Mouse (Mus musculus) Muller cell, postnatal 12 days (primary cell): ENCODE data around the gene Bap1.

Experiments used
- DNase-seq: peaks from one replicate; pipeline ENCODE4 v3.0.0-alpha.2; 2015; ENCODE audit errors: inconsistent ontology term

Gene Bap1

DNA sequence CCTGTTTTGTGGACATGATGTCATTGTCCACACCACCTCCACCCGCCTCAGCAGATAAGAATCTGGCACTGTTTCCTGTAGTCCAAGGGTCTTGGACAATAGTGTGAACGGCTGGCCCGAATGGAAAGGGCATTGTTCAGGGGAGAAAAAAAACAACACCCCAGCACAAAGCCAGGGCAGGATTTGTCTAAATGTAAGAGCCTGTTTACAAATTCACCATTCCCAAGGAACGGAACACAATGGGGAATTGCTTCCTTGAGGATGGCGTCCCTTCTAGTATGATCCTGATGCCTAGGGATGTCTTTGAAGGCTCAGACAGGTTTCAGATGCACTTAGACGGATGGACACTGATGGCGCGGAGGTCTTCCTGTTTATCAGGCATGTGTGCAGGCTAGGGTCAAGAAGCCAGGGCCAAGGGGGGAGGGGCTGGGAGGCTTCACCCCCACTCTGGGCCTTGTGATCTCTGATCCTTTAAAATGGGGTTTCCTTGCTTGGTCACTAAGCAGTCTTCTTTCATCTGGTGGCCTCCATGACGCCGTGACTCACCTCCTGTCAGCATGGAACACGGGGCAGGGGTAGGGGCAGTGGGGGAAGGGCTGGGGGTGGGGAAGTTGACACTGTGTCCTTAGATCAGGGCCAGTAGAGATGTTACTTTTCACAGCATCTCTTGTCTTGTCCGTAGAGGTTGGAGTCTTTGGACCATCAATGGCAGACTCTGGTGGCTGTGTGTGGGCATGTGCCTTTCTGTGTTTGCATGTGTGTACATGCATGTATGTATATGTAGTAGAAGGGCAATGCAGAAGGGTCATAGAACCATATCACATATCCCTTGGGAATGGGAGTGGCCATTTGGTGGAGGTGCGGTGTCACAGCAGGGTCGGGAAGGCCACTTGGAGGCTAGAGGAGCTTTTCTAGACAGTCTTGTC lies 17.9 kb upstream of the Bap1 start:
- no peak for DNase-seq

DNA sequence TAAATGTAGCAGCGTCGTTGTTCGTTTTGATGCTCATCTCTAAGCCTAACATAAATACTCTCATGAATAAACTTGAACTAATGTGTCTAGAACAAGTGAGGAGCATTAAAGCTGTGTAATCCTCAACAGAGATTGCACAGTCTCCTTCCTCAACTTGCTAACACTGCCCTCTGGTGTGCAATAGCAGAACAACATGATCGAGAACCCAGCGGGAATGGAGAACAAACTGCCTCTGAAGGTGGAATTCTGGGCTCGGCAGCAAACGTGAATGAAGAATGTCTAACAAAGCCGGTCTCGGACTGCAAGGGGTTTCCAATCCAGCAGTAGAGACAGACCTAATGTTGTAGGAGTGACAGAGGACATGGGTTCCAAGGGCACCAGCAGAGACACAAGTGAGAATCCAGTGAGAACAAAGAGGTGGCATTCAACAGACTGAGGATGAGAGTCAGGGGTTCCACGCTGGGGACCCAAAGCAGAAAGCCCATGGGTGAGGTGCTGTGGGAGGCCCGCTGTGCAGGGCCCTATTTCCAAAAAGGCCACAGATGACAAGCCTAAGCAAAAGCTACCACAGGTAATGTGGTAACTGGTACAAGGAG lies 17.2 kb upstream of the Bap1 start:
- DNase-seq: peak; percentile 60

DNA sequence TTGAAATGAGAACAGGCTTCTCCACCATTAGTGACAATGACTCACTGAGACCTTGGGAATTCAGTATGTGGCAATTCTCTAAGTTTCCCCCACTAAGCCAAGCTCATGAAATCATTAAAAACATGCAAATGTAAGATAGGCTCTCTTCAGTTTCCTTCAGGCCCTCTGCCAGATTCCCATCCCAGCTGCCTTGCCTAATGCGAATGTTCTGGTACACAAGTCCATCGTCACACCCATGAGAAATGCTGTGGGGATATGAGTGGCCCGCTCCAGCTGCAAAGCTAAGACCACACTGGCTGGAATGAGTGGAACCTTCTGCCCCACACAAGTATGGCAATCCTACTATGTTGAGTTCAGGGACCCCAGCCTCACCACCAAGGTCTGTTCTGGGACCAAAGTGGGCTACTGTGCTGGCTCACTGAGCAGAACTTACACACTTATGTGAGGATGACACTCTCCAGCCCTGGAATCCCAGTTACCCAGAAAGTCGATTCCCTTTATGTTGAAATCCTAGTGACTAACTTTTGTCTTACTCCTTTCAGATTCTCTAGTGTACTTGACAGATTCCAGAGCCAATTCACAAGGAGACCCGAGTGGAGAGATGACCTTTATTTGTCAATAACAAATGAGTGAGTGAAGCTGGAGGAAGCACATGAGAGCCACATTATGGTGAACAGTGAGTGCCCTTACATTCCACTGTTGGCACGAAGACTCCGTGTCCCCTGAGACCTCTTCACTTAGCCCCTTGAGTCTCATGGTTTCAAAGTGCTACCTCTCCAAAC lies 14.0 kb upstream of the Bap1 start:
- DNase-seq: no peak

DNA sequence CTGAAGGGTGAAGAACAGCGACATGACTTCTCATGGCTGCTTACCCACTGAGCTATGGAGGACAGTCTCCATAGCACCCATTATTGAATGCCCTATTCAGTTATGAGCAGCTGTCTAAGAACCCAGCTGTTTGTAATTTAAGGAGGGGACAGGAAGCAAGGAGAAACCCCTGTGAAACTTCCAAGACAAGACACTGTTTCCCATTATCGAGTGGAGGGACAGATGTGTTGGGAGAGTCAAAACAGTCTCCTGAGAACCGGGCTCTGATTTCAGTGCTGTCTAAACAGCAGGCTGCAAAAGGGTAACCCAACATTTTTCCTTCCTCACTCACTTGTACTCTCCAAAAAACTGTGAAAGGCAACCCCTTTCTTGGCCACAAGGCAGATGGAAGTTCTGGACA lies 10.7 kb upstream of the Bap1 start:
- no peak for DNase-seq

DNA sequence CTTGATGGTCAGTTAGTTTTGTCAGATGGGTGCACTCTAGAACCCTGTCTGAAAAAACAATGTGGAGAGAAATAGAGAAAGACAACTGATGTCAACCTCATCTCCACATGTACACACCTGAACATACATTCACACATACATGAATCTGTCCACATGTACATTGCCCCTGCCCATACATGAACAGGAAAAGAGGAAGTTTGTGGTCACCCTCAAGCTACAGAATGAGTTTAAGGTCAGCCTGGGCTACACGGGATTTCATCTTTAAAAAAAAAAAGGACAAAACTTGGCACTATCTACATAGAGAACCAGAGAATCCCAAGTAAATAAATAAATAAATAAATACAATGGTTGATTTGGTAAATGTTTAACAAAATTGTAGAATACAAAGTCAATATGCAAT lies 6.5 kb upstream of the Bap1 start:
- DNase-seq: no peak

DNA sequence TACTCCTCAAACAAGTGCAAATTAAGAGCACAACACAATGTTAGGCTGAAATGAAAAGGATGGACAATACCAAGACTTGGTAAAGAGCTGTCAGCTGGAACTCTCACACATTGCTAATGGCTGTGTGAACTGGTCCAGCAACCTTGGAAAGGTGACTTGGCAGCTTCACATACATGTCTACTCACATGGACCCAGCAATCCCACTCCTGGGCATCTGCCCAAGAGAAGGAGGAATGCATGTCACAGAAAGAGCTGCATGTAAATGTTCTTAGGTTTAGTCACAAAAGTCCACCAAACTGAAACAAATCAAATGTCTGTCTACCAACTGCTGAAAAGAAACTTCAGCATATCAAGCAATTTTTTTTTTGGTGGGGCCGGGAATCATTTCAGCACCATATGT lies 5.3 kb upstream of the Bap1 start:
- peak; percentile 12 for DNase-seq

DNA sequence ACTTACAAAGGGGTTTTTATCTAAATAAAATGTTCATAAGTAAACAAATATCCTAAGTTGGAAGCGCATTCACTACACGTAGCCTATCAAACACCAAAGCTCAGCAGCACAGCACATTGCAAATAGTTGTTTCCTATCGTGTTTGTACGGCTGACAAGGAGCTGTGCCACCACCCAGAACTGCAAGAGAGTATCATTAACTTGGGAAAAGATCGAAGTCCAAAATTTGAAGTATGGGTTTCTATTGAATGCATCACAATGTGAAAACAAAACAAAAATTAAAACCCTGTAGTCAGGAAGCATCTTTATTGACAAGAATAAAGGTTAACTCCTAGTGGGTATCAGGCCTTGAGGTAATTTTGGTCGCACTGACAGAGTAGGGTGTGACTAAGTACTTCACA lies 2.9 kb upstream of the Bap1 start:
- DNase-seq: no peak

DNA sequence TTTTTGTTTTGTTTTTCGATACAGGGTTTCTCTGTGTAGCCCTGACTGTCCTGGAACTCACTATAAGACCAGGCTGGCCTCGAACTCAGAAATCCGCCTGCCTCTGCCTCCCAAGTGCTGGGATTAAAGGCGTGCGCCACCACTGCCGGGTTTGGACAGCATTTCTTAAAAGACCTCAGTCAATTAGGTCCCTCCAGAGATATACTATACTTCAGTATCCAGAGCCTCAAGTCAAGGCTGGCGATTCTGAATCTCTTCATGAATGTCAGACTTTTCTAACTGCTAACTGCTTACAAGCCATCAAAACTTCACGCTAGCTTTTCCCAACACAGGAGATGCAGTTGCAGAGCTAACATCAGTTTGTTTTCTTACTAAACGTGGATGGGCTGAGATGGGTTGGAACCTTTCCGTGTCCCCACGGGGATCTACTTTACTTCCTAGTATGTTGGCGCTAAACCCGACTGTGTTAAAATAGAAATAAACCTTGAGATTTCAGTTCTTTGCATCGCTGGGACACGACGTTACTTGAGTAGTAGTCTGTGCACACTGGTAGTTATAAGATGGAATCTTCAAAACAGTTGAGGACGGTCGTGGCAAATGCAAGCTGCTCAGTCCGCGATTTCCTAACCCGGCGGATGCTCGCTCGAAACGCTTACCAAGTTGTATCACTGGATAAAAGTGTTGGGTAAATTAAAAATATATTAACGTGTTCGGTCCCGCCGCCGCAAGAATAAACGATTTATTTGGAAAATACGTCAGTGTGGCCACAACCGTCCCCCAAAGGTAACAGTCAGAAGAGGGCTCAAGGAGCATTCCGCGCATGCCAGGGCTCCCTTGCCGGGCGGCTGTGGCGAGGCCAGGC lies 797 bp upstream of the Bap1 start:
- DNase-seq: no peak

DNA sequence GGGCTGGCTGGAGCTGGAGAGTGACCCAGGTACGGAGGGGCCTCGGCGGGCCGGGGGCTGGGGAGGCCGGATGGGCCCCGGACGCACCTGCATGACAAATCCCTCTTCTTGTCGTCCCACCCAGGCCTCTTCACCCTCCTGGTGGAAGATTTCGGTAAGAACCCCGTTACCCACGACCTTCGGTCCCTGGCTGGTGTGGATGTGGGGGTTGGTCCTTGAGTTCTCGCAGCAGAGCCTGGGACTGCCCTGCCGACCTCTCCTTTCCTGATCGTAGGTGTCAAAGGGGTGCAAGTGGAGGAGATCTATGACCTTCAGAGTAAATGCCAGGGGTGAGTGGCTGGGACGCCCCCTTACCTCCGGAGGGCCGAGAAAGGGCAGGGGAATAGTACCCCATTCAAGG lies 376 bp downstream of the Bap1 start:
- no peak for DNase-seq

DNA sequence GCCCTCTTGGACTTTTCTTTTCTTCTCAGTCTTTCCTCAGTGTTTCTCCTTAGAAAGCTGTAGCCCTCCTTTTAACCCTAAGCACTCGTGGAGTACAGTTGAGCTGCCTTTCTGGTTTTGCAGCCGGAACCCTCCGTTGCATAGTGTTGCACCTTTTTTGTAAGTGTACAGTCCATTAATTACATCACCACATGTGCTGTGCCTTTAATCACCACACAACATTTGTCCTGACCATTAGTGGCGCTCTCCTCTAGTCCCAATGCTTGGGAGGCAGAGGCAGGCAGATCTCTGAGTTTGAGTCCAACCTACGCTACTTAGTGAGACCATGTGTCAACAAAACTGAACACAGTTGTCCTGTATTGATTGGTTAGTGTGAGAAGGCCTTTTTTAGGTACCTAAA lies 841 bp downstream of the Bap1 start:
- no peak for DNase-seq

DNA sequence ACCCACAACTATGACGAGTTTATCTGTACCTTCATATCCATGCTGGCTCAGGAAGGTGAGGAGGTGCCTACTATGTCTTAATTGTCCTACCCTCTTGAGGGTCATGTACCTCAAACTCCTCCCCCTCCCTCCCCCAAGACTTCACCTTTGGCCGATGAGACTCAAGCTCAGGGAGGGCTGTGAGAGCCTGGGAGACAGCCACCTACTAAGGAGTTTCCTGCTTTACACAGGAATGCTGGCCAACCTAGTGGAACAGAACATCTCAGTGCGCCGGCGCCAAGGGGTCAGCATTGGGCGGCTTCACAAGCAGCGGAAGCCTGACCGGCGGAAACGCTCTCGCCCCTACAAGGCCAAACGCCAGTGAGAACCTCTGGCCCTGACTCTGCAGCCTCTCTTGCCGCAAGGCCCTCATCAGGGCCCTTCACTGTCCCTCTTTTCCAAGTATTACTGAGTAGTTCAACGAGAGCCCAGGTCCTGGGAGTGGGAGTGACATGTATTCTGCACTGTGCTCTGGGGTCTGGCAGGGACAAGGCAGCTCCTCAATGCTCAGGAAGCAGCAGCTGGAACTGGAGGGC lies 7.3 kb downstream of the Bap1 start:
- no peak for DNase-seq

DNA sequence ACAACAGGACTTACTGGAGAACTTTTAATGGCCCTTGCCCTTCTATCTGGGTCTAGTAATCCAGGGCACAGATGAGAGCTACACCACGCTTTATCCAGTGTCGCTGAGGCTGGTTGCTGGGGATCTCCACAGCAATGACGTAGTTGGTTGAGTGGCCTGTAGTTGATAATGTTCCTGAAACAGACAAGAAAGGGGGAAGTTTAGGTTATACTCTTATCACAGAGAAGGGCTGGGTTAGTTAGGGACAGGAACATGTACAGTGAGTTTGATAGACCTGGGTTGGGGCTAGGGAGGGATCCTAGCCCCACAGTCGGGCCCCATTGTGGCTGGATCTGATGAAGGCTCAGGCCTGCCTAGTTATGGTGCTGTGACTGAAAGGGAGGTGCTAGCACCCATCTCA lies 9.1 kb downstream of the Bap1 start:
- no peak for DNase-seq

DNA sequence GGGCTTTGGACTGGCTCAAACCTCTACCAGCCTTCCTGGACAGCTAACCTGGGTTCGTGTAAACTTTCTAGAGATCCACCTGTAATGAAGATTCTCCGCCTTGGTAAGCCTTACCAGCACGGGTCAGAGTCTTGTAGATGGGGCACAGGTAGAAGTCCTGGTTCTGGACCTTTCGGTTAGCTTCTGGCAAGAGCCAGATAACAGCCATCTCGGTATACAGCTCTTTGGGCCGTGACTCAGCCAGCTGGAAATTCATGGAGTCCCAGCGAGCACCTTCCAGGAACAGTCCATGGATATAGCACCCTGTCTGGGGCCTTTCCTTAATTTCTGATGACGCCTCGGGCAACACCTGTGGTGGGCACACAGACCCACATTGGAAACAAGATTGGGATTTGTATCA lies 9.7 kb downstream of the Bap1 start:
- no peak for DNase-seq

DNA sequence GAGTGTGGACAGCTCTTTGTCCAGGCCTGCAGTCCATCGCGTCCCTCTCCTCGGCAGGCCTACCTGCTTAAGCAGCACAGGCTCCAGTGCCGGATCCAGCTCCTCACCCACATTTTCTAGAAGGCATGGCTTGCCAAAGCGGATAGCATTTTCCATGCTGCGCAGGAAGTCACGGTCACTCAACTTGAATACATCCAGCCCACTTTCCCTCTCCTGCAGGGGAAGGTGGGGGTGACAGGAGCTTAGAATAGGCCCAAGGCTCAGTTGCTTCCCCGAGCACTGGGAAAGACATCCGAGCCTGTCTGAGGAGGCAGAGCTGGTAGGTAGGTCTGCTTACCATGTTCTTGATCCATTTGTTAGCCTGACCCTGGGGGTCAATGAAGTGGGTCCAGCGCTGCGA lies 16.4 kb downstream of the Bap1 start:
- no peak for DNase-seq

DNA sequence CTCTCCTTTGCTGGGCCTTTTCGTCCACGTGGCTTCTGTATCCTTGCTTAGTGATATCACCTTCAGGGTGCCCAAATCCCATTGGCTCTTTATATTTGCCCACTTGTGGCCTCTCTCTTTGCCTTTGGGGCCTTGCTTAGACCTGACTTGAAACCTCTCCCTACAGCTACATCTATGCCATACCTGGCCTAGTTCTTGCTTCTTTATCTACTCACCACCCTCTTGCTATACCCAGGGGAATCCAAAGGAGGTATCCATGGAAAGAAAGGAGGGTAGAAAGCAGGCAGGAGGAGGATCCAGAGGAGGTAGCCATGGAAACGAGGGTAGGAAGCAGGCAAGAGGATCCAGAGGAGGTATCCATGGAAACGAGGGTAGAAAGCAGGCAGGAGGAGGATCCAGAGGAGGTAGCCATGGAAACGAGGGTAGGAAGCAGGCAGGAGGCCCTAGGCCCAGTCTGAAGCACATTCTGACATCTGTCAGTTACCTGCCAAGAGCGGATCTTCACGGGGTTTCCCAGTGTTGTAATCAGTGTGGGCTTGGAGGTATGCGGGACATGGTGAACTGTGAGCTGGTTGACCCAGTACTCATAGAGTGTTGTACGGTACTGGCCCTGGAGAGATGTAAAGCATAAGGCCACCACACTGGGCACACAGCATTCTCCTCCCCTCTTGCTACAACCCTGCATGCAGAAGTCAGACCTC lies 17.2 kb downstream of the Bap1 start:
- no peak for DNase-seq

DNA sequence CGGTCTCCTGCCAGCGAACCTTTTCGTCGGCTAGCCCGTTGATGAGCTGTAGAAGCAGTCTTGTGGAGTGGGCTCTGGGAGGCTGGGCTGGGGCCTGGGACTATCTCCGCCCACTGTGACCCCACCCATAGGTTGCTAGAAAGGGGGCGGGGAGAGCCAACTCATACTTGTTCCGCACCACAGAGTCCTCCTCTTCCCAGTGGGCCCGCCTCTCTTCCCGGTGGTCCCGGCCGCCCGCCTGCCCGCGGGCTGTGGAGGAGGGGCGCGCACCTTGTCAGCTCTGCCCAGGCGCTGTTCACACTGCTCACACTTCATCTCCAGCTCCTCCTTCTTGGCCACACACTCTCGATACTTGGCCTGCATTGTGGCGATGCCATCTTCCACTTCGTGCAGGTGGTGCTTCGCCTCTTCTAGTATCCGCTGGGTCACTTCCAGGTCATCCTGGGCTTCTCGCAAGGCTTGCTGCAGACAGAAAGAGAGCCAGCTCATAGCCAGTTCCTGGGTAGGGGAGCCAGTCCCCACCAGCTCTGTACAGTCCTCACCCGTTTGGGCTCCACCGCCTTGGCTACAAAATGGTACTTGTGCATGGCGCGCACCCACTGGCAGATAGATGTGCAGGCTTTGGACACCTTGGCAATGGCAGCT lies 18.3 kb downstream of the Bap1 start:
- DNase-seq: peak; percentile 32

DNA sequence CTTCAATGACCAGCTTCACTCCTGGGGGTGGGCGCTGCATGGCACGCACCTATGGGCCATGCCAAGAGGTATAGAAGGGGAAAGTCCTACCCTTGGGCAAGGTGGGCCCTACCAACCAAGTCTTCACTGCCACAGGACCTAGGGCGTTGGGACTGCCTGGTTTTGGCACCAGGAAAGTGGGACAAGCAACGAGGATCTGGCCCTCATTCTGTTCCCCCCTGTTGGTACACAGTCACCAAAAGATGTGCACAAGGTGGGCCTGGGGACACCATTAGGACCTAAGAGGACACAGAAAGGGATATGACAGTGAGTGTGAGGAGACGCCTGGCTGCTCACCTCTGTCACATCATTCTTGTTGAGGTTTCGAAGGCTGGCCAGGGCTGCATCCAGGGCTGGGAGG lies 19.9 kb downstream of the Bap1 start:
- DNase-seq: no peak

DNA sequence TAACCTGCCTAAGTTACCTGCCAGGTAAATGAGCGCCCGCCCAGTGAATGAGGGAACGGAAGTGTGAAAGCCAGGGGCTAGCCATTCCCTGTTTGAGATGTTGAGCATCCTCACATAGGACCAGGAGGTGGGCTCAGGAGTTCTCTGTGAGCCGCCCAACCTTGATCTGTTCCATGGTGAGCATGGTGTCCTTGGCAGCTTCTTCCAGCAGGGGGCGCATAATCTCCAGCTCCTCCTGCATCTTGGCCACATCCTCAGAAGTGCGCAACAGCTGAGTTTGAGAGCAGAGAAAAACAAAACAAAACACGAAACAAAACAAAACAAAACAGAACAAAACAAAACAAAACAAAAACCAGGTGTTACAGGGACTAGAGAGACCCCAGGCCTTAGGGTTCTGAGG lies 20.9 kb downstream of the Bap1 start:
- peak; percentile 48 for DNase-seq

DNA sequence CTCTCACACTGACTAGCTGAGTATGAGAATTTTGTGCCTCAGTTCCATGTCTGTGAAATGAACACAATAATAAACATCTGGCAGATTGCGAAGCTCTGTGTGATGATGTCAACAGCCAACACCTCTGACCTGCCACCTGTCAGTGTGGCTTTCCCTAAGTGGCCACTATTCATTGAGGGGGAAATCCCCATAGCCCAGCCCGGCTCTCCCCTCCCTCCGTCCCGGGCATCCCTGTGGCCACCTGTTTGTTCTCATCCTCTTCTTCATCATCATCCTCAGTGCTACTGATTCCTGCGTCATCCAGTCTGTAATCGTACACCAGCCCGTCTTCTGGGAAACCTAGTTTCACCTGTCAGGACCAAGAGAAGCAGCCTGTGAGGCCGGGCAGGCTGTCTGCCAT lies 34.5 kb downstream of the Bap1 start:
- DNase-seq: no peak
